Mouse (Mus musculus): Measurements from ENCODE around the gene Olfr884.

The Olfr884 gene

GRCm38 (mm10) chr9:38046255-38046654 is at the start of gene Olfr884:
Gene Olfr884, plus strand, starts transcription at chr9:38046555.
- DNase-seq (ENCODE audit: low read depth, low spot score): no peak

- peak; percentile 29 for DNase-seq (ENCODE audit: low read depth, low spot score)
These were observed 47.7 kb upstream of the Olfr884 start for GRCm38 (mm10) chr9:37998581-37999204.

- no peak for DNase-seq (ENCODE audit: low read depth, low spot score)
These were observed 46.3 kb upstream of the Olfr884 start for GRCm38 (mm10) chr9:38000021-38000420.

GRCm38 (mm10) chr9:38025508-38025907 is 20.8 kb upstream of the Olfr884 start, which contains the start of gene Olfr883:
Gene Olfr883, plus strand, starts transcription at chr9:38025808.
- DNase-seq (ENCODE audit: low read depth, low spot score): no peak

- no peak for DNase-seq (ENCODE audit: low read depth, low spot score)
These were observed 14.7 kb downstream of the Olfr884 start, which contains the start of gene Olfr885 for GRCm38 (mm10) chr9:38061022-38061421. Gene Olfr885, plus strand, starts transcription at chr9:38061322.

- no peak for DNase-seq (ENCODE audit: low read depth, low spot score)
These were observed 37.4 kb downstream of the Olfr884 start, which contains the start of gene Olfr887 for GRCm38 (mm10) chr9:38083772-38084171. Gene Olfr887, plus strand, starts transcription at chr9:38084072.

Data from R1 (cell line).